Mouse (Mus musculus): ENCODE results near the gene Bola3. TPM values are rescaled to one million over a fixed set of nuclear protein-coding genes. Genes with fewer than 3 reads are reported as not detected.
"Not testable (repeated sequence)": the region's sequence is repeated elsewhere in the genome, so short reads cannot be mapped to it uniquely, and the experiment has no call there.

The Bola3 gene
- polyA plus RNA-seq, 1 experiment from 2014 or later: 145 TPM

- no peak for ATAC-seq (replicated peaks; ENCODE audit: low FRiP score)
- H3K27me3 ChIP-seq: no peaks in the 10 kb centered on the region
- H3K27ac ChIP-seq: no peak overlapping the region
- H3K4me1 ChIP-seq: peaks cover 12% of the 10 kb centered on the region
- H3K4me2 ChIP-seq: no peak overlapping the region
- no peaks in the 10 kb centered on the region for H3K9me3 ChIP-seq (replicated peaks)
- H3K4me3 ChIP-seq (replicated peaks): no peak overlapping the region
- no peak overlapping the region for H3K9ac ChIP-seq
- WGBS: 75% methylated on average over 2 of the region's 2 CpGs
- no peaks in the 10 kb centered on the region for H3K36me3 ChIP-seq
Measured at GRCm38 (mm10) chr6:83322794-83323193, 26.2 kb upstream of the Bola3 start.

- Histone ChIP-seq H3K4me2 (no peak overlapping the region), H3K27me3 (no peaks in the 10 kb centered on the region), H3K27ac (no peak overlapping the region), H3K9ac (no peak overlapping the region), H3K9me3 (replicated peaks) (no peaks in the 10 kb centered on the region), H3K4me3 (replicated peaks) (no peak overlapping the region), H3K36me3 (peaks cover 4% of the 10 kb centered on the region; the same call in 1 of the 2 replicates), H3K4me1 (peaks cover 12% of the 10 kb centered on the region)
- WGBS: 69% methylated on average over 8 of the region's 8 CpGs
- ATAC-seq (replicated peaks; ENCODE audit: low FRiP score): no peak
Measured at GRCm38 (mm10) chr6:83323652-83324419, 25.1 kb upstream of the Bola3 start.

- WGBS: under 1% methylated on average over 63 of the region's 65 CpGs
- peak within 1 kb of the TSS; percentile 86 for H3K4me3 ChIP-seq (replicated peaks)
- peaks cover 12% of the 10 kb centered on the region for H3K4me1 ChIP-seq
- H3K4me2 ChIP-seq: peak within 1 kb of the TSS; percentile 68
- peak within 1 kb of the TSS; percentile 81 for H3K9ac ChIP-seq
- H3K27me3 ChIP-seq: no peaks in the 10 kb centered on the region
- ATAC-seq (replicated peaks; ENCODE audit: low FRiP score): peak; percentile 99
- H3K27ac ChIP-seq: peak within 1 kb of the TSS; percentile 98
- peaks cover 23% of the 10 kb centered on the region for H3K36me3 ChIP-seq
- no peaks in the 10 kb centered on the region for H3K9me3 ChIP-seq (replicated peaks)
Measured at GRCm38 (mm10) chr6:83325525-83326393, 23.2 kb upstream of the Bola3 start, which contains the start of the genes Mthfd2 and Mob1a. Gene Mthfd2 (minus strand): TSS chr6:83325908. Gene Mob1a (plus strand): TSS chr6:83326016.

- H3K27me3 ChIP-seq: no peaks in the 10 kb centered on the region
- H3K9ac ChIP-seq: peak overlapping the region; percentile 81
- H3K4me2 ChIP-seq: peak overlapping the region; percentile 68
- H3K9me3 ChIP-seq (replicated peaks): no peaks in the 10 kb centered on the region
- peaks cover 29% of the 10 kb centered on the region for H3K36me3 ChIP-seq
- peak overlapping the region; percentile 86 for H3K4me3 ChIP-seq (replicated peaks)
- 8% methylated on average over 6 of the region's 6 CpGs for WGBS
- peak overlapping the region; percentile 98 for H3K27ac ChIP-seq
- no peak; the same call in 1 of the 2 replicates for ATAC-seq (replicated peaks; ENCODE audit: low FRiP score)
- H3K4me1 ChIP-seq: peaks cover 12% of the 10 kb centered on the region
Measured at GRCm38 (mm10) chr6:83326394-83326736, 22.6 kb upstream of the Bola3 start.

GRCm38 (mm10) chr6:83326761-83327160 is 22.2 kb upstream of the Bola3 start:
- Histone ChIP-seq H3K36me3 (peaks cover 33% of the 10 kb centered on the region), H3K4me3 (replicated peaks) (peak overlapping the region; percentile 86), H3K9me3 (replicated peaks) (no peaks in the 10 kb centered on the region), H3K9ac (peak overlapping the region; percentile 81), H3K27me3 (no peaks in the 10 kb centered on the region), H3K4me2 (peak overlapping the region; percentile 68), H3K4me1 (peaks cover 12% of the 10 kb centered on the region), H3K27ac (no peak overlapping the region)
- WGBS: 54% methylated on average over 6 of the region's 6 CpGs
- no peak for ATAC-seq (replicated peaks; ENCODE audit: low FRiP score)

- no peak for ATAC-seq (replicated peaks; ENCODE audit: low FRiP score)
- Histone ChIP-seq H3K9ac (no peak overlapping the region), H3K36me3 (peaks cover 41% of the 10 kb centered on the region), H3K4me2 (peak overlapping the region; percentile 68), H3K4me3 (replicated peaks) (no peak overlapping the region), H3K27ac (no peak overlapping the region), H3K4me1 (peaks cover 12% of the 10 kb centered on the region), H3K9me3 (replicated peaks) (no peaks in the 10 kb centered on the region), H3K27me3 (no peaks in the 10 kb centered on the region)
- 89% methylated on average over 3 of the region's 3 CpGs for WGBS
Measured at GRCm38 (mm10) chr6:83327591-83328190, 21.3 kb upstream of the Bola3 start.

- WGBS: 83% methylated on average over 3 of the region's 3 CpGs
Measured at GRCm38 (mm10) chr6:83341387-83341786, 7.6 kb upstream of the Bola3 start.

GRCm38 (mm10) chr6:83342957-83343356 is 6.0 kb upstream of the Bola3 start:
- Histone ChIP-seq H3K27me3 (no peaks in the 10 kb centered on the region), H3K4me3 (replicated peaks) (no peak overlapping the region), H3K4me2 (no peak overlapping the region), H3K27ac (no peak overlapping the region), H3K9ac (no peak overlapping the region), H3K4me1 (no peaks in the 10 kb centered on the region), H3K9me3 (replicated peaks) (no peaks in the 10 kb centered on the region), H3K36me3 (peaks cover 61% of the 10 kb centered on the region)
- ATAC-seq (replicated peaks; ENCODE audit: low FRiP score): no peak
- 91% methylated on average over 2 of the region's 2 CpGs for WGBS

More at GRCm38 (mm10) chr6:83341387-83341786, 7.6 kb upstream of the Bola3 start:
- Histone ChIP-seq H3K4me3 (replicated peaks) (no peak overlapping the region), H3K27ac (no peak overlapping the region), H3K9ac (no peak overlapping the region), H3K27me3 (no peaks in the 10 kb centered on the region), H3K36me3 (peaks cover 71% of the 10 kb centered on the region), H3K9me3 (replicated peaks) (no peaks in the 10 kb centered on the region), H3K4me2 (no peak overlapping the region), H3K4me1 (no peaks in the 10 kb centered on the region)
- no peak for ATAC-seq (replicated peaks; ENCODE audit: low FRiP score)

DNA sequence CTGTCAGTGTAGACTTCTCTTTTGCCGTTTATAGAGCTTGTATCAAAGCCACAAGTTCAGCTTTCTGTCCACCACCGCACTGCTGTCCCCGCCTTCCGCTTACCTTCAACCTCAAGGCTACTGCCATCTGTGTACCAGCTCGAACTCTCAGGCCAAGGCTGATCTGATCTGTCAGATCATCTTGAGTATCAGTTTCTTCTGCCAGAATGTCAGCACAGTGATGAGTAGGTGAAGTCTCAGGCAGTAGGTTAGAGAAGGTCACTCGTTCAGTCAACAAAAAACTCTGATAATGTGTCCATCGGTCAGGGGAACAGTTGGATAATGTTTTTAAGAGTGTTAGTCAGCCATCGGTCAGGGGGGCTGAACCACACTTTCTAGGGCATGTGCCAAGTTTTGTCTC is 3.7 kb upstream of the Bola3 start:
- not testable (repeated sequence) for ATAC-seq (replicated peaks; ENCODE audit: low FRiP score); H3K4me3 ChIP-seq (replicated peaks); H3K27ac ChIP-seq; H3K9ac ChIP-seq; H3K4me2 ChIP-seq; H3K27me3 ChIP-seq; H3K9me3 ChIP-seq (replicated peaks)
- WGBS: 87% methylated on average over 8 of the region's 8 CpGs
- H3K36me3 ChIP-seq: peaks cover 39% of the 10 kb centered on the region
- peaks cover 13% of the 10 kb centered on the region for H3K4me1 ChIP-seq

- H3K4me1 ChIP-seq: peaks cover 18% of the 10 kb centered on the region
- no peak for ATAC-seq (replicated peaks; ENCODE audit: low FRiP score)
- H3K4me2 ChIP-seq: no peak overlapping the region
- H3K9ac ChIP-seq: no peak overlapping the region
- 88% methylated on average over 3 of the region's 3 CpGs for WGBS
- H3K4me3 ChIP-seq (replicated peaks): no peak overlapping the region
- H3K36me3 ChIP-seq: peaks cover 20% of the 10 kb centered on the region
- no peak overlapping the region for H3K27ac ChIP-seq
- no peaks in the 10 kb centered on the region for H3K9me3 ChIP-seq (replicated peaks)
- H3K27me3 ChIP-seq: no peaks in the 10 kb centered on the region
Measured at GRCm38 (mm10) chr6:83347916-83348315, 1.0 kb upstream of the Bola3 start.

DNA sequence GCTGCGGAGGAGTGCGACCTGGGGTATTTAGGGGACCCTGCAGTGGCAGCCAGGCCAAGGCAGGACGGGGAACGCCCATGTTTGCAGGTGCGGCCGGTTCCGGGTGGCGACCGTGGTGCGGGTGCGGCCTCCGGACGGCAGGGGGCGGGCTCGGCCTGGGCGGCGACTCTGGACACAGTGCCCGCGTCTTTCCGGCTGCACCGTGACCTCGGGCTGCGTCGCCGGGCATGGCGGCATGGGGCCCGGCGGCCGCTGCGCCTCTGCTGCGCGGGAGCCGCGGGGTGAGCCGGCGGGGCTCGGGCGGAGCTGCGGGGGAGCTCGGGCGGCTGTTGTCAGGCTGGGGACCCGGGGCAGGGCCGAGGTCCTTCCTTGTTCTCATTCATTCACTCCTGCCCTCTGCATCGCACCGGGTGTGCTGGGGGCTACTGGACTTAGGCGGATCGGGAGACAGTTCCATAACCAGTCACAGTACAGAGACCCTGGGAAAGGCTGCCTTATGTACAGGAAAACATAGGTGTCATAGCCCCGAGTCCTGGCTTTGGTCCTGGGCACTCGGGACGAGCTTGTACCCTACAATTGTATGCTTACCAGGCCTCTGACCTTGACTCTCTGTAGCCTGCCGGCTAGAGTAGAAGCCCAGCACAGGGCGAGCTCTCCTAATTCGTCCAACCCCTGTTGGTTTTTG is 469 bp downstream of the Bola3 start:
- H3K27me3 ChIP-seq: no peaks in the 10 kb centered on the region
- H3K9me3 ChIP-seq (replicated peaks): no peaks in the 10 kb centered on the region
- WGBS: under 1% methylated on average over 53 of the region's 53 CpGs
- peak overlapping the region; percentile 93 for H3K9ac ChIP-seq
- H3K4me1 ChIP-seq: peaks cover 18% of the 10 kb centered on the region
- peak overlapping the region; percentile 60 for H3K27ac ChIP-seq
- peak overlapping the region; percentile 82 for H3K4me3 ChIP-seq (replicated peaks)
- ATAC-seq (replicated peaks; ENCODE audit: low FRiP score): peak; percentile 95
- peaks cover 26% of the 10 kb centered on the region for H3K36me3 ChIP-seq
- H3K4me2 ChIP-seq: peak overlapping the region; percentile 80
